Mouse (Mus musculus) G1E (cell line): ENCODE measurements around the gene Ldhal6b. TPM values are rescaled to one million over a fixed set of nuclear protein-coding genes. Genes with fewer than 3 reads are reported as not detected.

ENCODE experiments used
- ATAC-seq: 2 replicates; pipeline ENCODE4 v1.8.0; 2016; ENCODE audit warnings: mild to moderate bottlenecking; ENCODE audit not compliant: insufficient number of reproducible peaks, poor library complexity, low FRiP score, severe bottlenecking; ENCODE audit errors: extremely low read depth
- DNase-seq: peaks from one replicate; pipeline ENCODE4 v3.0.0; 2012; ENCODE audit warnings: low spot score
- H3K27me3 ChIP-seq: 2 replicates; pipeline ENCODE4 v1.6.1; 2012; ENCODE audit warnings: mild to moderate bottlenecking, low read length, inconsistent platforms; ENCODE audit not compliant: insufficient read depth
- H3K36me3 ChIP-seq: replicated peaks from 2 replicates; pipeline ENCODE3; 2012; ENCODE audit warnings: mild to moderate bottlenecking, inconsistent platforms
- H3K4me1 ChIP-seq: 2 replicates; pipeline ENCODE4 v1.6.1; 2012; ENCODE audit warnings: low read depth, low read length, inconsistent platforms, mixed read lengths; ENCODE audit not compliant: insufficient read depth
- H3K4me3 ChIP-seq: 2 replicates; pipeline ENCODE4 v1.5.1; 2012; ENCODE audit warnings: low read depth, mild to moderate bottlenecking, inconsistent platforms, low read length, moderate library complexity, mixed read lengths
- H3K9me3 ChIP-seq: replicated peaks from 2 replicates; pipeline ENCODE4 v1.6.1; 2012; ENCODE audit warnings: inconsistent platforms
- CTCF ChIP-seq: IDR thresholded peaks from 2 replicates; pipeline ENCODE4 v1.5.1; 2012; ENCODE audit warnings: low read depth, low read length, inconsistent platforms, mixed read lengths
- GATA1 ChIP-seq: IDR thresholded peaks from 2 replicates; pipeline ENCODE4 v1.6.1; 2012; ENCODE audit warnings: borderline replicate concordance, low read length, inconsistent platforms, mixed read lengths
- GATA2 ChIP-seq: IDR thresholded peaks from 2 replicates; pipeline ENCODE4 v1.6.1; 2012; ENCODE audit warnings: low read depth, low read length, inconsistent platforms, borderline replicate concordance
- POLR2AphosphoS5 ChIP-seq: IDR thresholded peaks from 2 replicates; pipeline ENCODE4 v1.6.1; 2012; ENCODE audit warnings: low read depth, low read length, inconsistent platforms; ENCODE audit not compliant: insufficient replicate concordance
- TAL1 ChIP-seq: conservative IDR thresholded peaks from 2 replicates; pipeline ENCODE4 v1.6.1; 2012; ENCODE audit warnings: low read depth, low read length, inconsistent platforms, mixed read lengths
- polyA plus RNA-seq: library from polyadenylated mRNA; stranded (reverse); fragments of >175 nt; gene quantifications from 2 replicates; pipeline ENCODE4 v1.2.3, GENCODE M21; 2012
- total RNA-seq, 2 experiments: library from RNA; stranded (forward) in 1 of 2; stranded (reverse) in 1 of 2; fragments of 200-1000 nt in 1 of 2; fragments of >200 nt in 1 of 2; fragmentation: Nextera tagmentation in 1 of 2; gene quantifications; 2 replicates each; pipeline ENCODE4 v1.2.3; 2014 to 2017

Gene Ldhal6b
- total and polyA plus RNA-seq, 3 experiments, result 0.05 to 1.4 (median 1.3) TPM

GRCm38 (mm10) chr17:5395454-5396205 is 22.9 kb downstream of the Ldhal6b start:
- H3K9me3 ChIP-seq, result no peaks in the 10 kb centered on the region
- peaks cover 5% of the 10 kb centered on the region for H3K4me1 ChIP-seq
- H3K36me3 ChIP-seq, result no peaks in the 10 kb centered on the region
- DNase-seq, result no peak
- TF ChIP-seq GATA2 (no peak), TAL1 (no peak), CTCF (no peak), POLR2AphosphoS5 (no peak), GATA1 (no peak)
- peaks cover 40% of the 10 kb centered on the region for H3K27me3 ChIP-seq
- ATAC-seq, result no peak
- no peak overlapping the region for H3K4me3 ChIP-seq

GRCm38 (mm10) chr17:5390682-5391081 is 27.9 kb downstream of the Ldhal6b start:
- Histone ChIP-seq H3K36me3 (no peaks in the 10 kb centered on the region), H3K4me1 (no peaks in the 10 kb centered on the region), H3K4me3 (no peak overlapping the region), H3K9me3 (no peaks in the 10 kb centered on the region), H3K27me3 (peaks cover 33% of the 10 kb centered on the region)
- DNase-seq (no peak), ATAC-seq (no peak)
- TF ChIP-seq CTCF (no peak), TAL1 (no peak), GATA1 (no peak), GATA2 (no peak), POLR2AphosphoS5 (no peak)

- no peaks in the 10 kb centered on the region for H3K4me1 ChIP-seq
- H3K36me3 ChIP-seq, result no peaks in the 10 kb centered on the region
- no peak for DNase-seq
- H3K27me3 ChIP-seq, result peaks cover 44% of the 10 kb centered on the region
- TF ChIP-seq GATA2, result no peak
- no peak for TF ChIP-seq CTCF
- no peak for TF ChIP-seq POLR2AphosphoS5
- no peak for TF ChIP-seq GATA1
- TF ChIP-seq TAL1, result no peak
- no peaks in the 10 kb centered on the region for H3K9me3 ChIP-seq
- no peak for ATAC-seq
- no peak overlapping the region for H3K4me3 ChIP-seq
Measured at GRCm38 (mm10) chr17:5388351-5388750, 30.2 kb downstream of the Ldhal6b start.

- Histone ChIP-seq H3K9me3 (no peaks in the 10 kb centered on the region), H3K4me3 (no peak overlapping the region), H3K27me3 (peaks cover 54% of the 10 kb centered on the region), H3K4me1 (no peaks in the 10 kb centered on the region), H3K36me3 (no peaks in the 10 kb centered on the region)
- DNase-seq (no peak), ATAC-seq (no peak)
- TF ChIP-seq TAL1 (no peak), CTCF (no peak), GATA2 (no peak), GATA1 (no peak), POLR2AphosphoS5 (no peak)
Measured at GRCm38 (mm10) chr17:5386885-5387545, 31.6 kb downstream of the Ldhal6b start.

- H3K9me3 ChIP-seq, result no peaks in the 10 kb centered on the region
- no peak for TF ChIP-seq GATA2
- no peak for TF ChIP-seq CTCF
- no peak for TF ChIP-seq POLR2AphosphoS5
- TF ChIP-seq GATA1, result no peak
- no peak for TF ChIP-seq TAL1
- DNase-seq (no peak), ATAC-seq (no peak)
- peaks cover 55% of the 10 kb centered on the region for H3K27me3 ChIP-seq
- H3K36me3 ChIP-seq, result no peaks in the 10 kb centered on the region
- no peaks in the 10 kb centered on the region for H3K4me1 ChIP-seq
- no peak overlapping the region for H3K4me3 ChIP-seq
Measured at GRCm38 (mm10) chr17:5385694-5386093, 32.9 kb downstream of the Ldhal6b start.

- DNase-seq (peak; percentile 12), ATAC-seq (no peak)
- Histone ChIP-seq H3K4me1 (peaks cover 4% of the 10 kb centered on the region; the same call in 1 of the 2 replicates), H3K36me3 (no peaks in the 10 kb centered on the region), H3K27me3 (peaks cover 20% of the 10 kb centered on the region), H3K9me3 (no peaks in the 10 kb centered on the region), H3K4me3 (no peak overlapping the region)
- TF ChIP-seq GATA1 (no peak), POLR2AphosphoS5 (no peak), TAL1 (no peak), GATA2 (no peak), CTCF (no peak)
Measured at GRCm38 (mm10) chr17:5377930-5378310, 40.6 kb downstream of the Ldhal6b start.
